Mouse (Mus musculus): ENCODE measurements around the gene Rapgef4. TPM values are rescaled to one million over a fixed set of nuclear protein-coding genes. Genes with fewer than 3 reads are reported as not detected.
"Not testable (repeated sequence)": the region's sequence is repeated elsewhere in the genome, so short reads cannot be mapped to it uniquely, and the experiment has no call there.

Rapgef4 gene
- total RNA-seq, 2 experiments from 2014 or later = 85.4 to 88.9 TPM

GRCm38 (mm10) chr2:72068505-72068904 lies 87.5 kb downstream of the Rapgef4 start:
- intact Hi-C loops (cut with DNase I) = no loop called here
- DNase-seq = no peak

DNA sequence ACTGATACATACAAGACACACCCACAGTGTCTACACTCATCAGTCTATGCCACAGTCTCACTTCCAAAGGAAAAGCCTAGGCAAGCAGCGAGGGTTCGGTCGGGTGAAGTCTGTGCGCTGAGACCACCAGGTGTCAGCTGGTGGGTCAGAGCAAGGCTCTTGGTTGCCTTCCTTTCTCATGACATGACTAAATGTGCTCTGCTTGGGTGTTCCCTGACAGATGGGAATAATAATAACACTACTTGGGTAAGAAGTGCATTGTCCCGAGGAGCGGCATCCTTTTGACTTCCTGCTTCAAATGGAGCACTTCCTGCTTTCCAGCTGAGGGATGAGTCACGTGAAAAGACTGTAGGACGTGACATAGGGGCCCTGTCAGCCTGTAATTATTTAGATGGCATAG lies 89.0 kb downstream of the Rapgef4 start:
- intact Hi-C loops (cut with DNase I) = no loop called here
- DNase-seq = no peak

DNA sequence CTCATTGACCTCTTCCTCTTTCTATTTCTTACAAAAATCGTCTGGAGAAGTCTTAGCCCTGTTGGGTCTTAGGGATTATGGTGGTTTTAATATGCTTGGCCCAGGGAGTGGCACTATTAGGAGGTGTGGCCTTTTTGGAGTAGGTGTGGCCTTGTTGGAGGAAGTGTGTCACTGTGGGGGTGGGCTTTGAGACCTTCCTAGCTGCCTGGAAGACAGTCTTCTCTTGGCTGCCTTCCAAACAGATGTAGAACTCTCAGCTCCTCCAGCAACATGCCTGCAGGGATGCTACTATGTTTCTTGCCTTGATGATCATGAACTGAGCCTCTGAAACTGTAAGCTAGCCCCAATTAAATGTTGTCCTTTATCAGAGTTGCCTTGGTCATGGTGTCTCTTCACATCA lies 92.1 kb downstream of the Rapgef4 start:
- DNase-seq; intact Hi-C loops (cut with DNase I): not testable (repeated sequence)

DNA sequence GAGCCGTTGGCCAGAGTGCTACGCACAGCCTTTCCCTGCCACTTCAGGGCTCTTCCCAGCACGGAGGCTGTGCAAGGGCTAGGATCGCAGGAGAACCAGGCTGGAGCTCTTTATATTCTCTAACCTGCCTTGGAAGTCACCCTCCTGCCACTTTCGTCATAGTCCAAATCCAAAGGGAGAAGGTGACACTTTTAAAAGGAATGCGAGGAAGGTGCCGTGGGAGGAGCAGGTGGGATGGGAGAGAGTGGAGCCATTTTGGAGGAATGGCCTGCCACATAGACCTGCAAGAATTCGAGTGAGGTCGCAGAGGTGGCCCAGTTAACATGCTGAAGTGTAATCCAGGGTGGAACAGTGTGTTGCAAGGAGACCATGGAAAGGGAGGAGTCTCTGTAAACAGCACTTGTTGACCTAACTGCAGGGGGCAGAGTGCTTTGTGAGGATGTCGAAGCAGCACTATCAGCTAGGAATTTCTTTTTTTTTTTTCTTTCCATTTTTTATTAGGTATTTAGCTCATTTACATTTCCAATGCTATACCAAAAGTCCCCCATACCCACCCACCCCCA lies 94.0 kb downstream of the Rapgef4 start:
- DNase-seq = no peak

DNA sequence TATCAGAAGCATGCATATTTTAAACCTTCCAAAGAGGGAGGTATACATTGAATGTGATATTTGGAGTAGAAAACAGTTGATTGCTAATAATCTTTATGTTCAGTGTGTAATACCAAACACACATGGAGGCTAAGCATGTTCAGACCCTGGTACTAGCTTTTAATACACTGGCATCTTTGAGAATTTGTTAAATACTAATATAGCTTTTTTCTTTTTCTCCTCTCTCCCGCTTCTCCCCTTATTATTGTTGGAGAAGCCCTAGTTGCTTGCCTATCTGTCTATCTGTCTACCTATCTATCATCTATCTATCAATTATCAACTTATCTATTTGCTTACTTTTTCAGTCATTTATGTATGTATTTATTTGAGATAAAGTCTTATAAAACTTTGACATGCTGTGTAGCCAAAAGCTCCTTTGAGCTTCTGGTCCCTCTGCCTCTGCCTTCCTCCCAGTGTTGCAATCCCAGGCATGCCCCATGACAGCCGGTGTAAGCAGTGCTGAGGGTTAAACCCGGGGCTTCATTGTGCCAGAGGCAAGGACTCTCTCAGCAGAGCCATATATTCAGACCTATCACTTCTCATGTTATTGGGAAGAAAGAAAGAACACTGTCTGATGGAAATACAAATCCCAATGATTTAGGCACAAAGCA lies 96.6 kb downstream of the Rapgef4 start:
- DNase-seq = no peak
- intact Hi-C loops (cut with DNase I) = no loop called here

More for the DNA sequence above, 94.0 kb downstream of the Rapgef4 start:
- intact Hi-C loops (cut with DNase I) = no loop called here

DNA sequence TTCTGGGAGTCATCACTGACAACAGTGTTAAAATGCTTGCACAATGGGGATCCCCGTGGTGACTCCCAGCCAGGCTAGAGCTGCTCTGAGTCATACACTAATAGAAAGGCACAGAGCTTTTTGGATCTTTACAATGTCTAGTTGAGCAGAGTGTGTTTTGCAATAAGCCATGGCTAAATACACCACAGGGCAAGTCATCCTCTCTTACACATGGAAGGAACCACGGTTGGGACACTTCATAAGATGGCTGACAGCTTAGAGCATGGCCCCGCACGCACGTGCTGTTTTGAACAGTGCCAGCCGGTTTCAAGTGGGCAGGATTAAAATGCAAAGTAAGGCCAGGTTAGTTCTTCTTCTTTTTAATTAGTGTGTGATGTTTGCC lies 97.1 kb downstream of the Rapgef4 start:
- no peak for DNase-seq
- intact Hi-C loops (cut with DNase I) = no loop called here

DNA sequence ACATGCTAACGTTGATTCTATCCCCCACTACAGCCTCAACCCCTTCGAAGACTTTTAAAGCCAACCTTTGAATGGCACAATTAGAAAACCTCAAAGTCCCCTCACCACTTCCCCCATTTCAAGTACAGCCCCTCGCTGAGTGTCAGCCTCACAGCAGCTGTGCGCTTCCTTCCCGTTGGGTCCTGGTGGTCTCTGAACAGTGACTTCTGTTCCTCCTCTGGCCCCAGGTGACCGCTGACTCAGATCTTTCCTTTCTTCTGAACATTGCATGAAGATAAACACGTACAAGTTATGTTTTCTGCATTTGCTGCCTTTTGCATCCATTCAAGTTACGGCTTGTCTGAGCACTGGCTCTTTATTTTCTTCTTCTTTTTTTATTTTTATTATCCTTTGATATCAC lies 98.1 kb downstream of the Rapgef4 start:
- intact Hi-C loops (cut with DNase I) = no loop called here

GRCm38 (mm10) chr2:72082846-72083245 lies 101.8 kb downstream of the Rapgef4 start:
- no peak for DNase-seq
- intact Hi-C loops (cut with DNase I) = no loop called here

More for the DNA sequence above, 98.1 kb downstream of the Rapgef4 start:
- DNase-seq = no peak

DNA sequence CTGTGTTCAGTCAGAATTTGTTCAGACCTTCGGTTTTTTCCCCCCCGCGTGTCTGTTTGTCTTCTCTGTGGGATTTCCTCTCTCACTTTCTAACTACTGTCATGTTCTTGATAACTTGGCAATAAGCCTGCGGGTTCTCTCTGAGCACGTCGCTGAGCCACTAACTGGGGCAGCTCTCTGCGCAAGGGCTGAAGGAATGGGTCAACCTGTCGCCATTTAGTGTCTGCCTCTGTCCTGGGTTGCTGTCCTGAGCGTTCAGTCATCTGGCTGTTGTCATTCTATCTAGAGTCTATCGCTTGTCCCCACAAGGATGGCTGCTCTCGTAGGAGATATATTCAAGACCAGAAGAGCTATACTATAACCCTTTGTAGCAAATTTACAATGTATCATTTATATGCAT lies 107.8 kb downstream of the Rapgef4 start:
- DNase-seq = no peak
- intact Hi-C loops (cut with DNase I) = no loop called here

DNA sequence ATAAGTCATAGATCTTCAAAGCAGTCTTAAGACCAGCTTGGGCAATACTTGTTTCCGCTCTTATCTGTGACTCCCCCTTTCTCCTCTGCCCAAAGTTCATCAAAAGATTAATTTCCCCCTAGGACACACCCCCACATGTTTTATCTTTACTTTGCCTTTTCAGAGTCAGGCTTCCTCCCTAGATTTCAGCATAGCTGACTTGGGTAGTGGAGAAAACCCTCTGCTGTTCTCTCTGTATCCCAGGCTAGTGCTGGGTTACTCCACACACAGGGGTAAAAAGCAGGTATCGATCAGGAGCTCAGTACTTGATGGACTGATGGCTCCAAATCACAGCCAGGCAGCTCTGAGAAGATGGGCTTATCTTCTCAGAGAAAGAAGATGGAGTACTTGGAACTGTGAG lies 109.0 kb downstream of the Rapgef4 start:
- intact Hi-C loops (cut with DNase I) = loop anchor here (10.0 kb wide), 1 partner anchor 55 kb away; no protein-coding TSS in a partner anchor

GRCm38 (mm10) chr2:72092046-72092445 lies 111.0 kb downstream of the Rapgef4 start:
- no peak for DNase-seq
- intact Hi-C loops (cut with DNase I) = loop anchor here (10.0 kb wide), 1 partner anchor 53 kb away; no protein-coding TSS in a partner anchor

More for the DNA sequence above, 109.0 kb downstream of the Rapgef4 start:
- DNase-seq = no peak

DNA sequence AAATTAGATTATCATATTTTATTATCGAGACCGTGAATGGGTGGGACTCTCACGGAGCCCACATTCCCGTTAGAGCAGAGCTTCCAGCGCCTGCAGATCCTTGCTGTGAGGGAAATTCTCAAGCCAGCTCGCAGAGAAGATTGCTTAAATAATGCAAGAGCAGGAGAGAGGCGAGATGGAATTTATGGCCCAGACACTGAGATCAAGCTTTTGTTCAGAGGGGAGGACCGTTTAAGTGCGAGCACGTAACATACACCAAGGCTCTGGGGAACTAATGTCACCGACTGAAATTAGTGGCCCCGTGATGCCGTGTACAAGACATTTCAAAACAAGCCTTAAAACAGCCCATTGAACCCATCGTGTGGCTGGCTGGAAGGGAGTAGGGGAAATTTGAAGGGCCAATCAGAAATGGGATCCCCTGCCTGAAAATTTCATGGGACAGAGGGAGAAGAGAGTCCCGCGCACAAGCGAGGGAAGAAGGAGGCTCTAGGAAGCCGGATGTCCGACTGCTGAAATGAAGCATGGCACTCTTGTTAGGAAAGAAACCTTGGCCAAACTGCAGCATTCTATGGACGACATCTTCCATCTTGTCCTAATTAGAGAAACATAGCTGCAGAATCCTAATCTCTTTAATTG lies 112.5 kb downstream of the Rapgef4 start:
- no peak for DNase-seq
- intact Hi-C loops (cut with DNase I) = loop anchor here (10.0 kb wide), 1 partner anchor 51 kb away; no protein-coding TSS in a partner anchor

- DNase-seq = no peak
- intact Hi-C loops (cut with DNase I) = loop anchor here (10.0 kb wide), 1 partner anchor 51 kb away; no protein-coding TSS in a partner anchor
These were observed 113.0 kb downstream of the Rapgef4 start for GRCm38 (mm10) chr2:72094038-72094437.

DNA sequence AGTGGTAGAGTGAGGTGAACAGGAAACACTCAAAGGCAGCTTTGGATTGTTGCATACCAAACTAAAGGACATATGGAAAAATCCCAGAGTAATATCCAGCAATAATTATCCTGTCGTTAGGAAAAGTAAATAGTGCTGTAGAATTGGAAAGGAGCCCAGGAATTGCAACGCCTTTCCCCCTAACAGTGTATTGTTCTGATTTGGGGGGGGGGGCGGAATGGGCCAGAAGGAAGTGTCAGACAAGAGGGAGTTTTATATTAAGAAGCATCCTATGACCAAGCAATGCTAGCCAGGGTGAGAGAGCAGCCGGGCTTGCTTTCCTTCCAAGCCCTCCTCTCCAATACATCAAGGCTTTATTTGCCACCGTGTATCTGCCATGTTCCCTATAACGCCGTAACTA lies 113.4 kb downstream of the Rapgef4 start:
- DNase-seq = no peak
- intact Hi-C loops (cut with DNase I) = loop anchor here (10.0 kb wide), 1 partner anchor 50 kb away; no protein-coding TSS in a partner anchor

GRCm38 (mm10) chr2:72095002-72095401 lies 114.0 kb downstream of the Rapgef4 start:
- no peak for DNase-seq
- intact Hi-C loops (cut with DNase I) = loop anchor here (10.0 kb wide), 1 partner anchor 50 kb away; no protein-coding TSS in a partner anchor

DNA sequence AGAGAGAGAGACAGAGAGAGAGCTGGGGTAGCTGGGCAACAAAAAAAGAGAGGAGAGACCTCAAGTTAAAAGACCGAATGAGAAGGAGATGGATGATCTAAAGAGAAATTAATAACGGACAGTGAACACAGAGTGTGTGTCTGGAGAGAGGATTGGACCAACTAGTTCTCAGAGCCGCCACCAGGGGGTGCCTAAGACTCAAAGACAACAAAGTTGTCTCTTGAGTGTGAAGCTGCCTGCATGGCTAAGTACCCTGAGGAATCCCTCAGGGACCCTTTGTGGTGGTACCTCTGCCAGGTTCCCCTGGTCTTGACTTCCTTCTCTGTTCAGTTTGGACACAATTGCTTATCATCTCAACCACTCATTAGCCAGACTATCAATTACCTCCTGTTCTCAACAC lies 115.3 kb downstream of the Rapgef4 start:
- DNase-seq = peak; percentile 45
- intact Hi-C loops (cut with DNase I) = loop anchor here (10.0 kb wide), 1 partner anchor 48 kb away; no protein-coding TSS in a partner anchor

- intact Hi-C loops (cut with DNase I) = loop anchor here (10.0 kb wide), 1 partner anchor 46 kb away; no protein-coding TSS in a partner anchor
These were observed 117.3 kb downstream of the Rapgef4 start for GRCm38 (mm10) chr2:72098366-72098765.

DNA sequence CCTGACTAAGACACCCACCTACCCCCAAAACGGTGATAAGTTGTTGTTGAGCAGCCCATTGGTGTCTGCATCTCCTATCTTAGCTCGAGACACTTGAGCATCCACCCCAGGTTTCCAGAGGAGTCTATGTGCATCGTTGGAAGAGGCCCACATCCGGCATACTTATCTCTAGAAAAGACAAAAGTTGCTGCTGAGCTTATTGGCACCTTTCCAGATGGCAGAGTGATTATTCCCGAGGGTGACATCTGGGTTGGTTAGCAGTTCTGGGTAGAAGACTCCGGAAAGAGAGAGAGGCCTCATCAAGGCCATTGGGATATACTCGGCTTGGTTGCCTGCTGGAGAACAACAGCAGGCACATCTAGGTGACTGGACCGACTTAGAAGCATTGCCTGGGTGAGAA lies 123.6 kb downstream of the Rapgef4 start:
- intact Hi-C loops (cut with DNase I) = no loop called here

More at GRCm38 (mm10) chr2:72098366-72098765, 117.3 kb downstream of the Rapgef4 start:
- DNase-seq = no peak

DNA sequence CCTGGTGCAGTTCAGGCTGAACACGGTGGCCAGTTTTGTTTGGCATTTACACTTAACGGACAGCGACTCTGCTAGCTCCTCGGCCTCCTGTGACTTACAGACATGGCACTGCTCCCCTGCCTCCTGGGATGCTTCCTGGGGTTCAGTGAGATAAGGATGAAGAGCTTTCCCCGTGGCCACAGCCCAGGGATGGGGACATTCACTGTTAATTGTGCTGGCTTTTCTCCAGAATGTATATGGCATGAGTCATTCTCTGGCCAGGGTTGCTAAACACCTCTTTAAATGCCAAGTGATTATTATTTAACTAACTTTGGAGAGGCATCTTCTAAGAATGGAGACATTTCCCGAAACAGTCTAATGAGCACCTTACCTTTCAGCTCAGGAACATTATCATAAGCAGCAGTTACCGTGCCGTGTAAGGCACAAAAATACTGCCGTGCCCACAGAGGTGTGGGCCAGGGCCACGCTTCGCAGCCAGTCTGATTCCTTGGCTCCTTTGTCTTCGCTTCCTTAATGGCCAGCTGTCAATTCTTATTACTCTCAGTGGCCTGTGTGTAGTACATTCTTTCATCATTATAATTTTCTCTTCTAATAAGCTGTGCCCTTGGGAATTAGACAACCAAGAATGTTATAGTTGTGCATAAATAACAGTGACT lies 126.6 kb downstream of the Rapgef4 start:
- no peak for DNase-seq
- intact Hi-C loops (cut with DNase I) = no loop called here

More for the DNA sequence above, 123.6 kb downstream of the Rapgef4 start:
- DNase-seq = no peak

DNA sequence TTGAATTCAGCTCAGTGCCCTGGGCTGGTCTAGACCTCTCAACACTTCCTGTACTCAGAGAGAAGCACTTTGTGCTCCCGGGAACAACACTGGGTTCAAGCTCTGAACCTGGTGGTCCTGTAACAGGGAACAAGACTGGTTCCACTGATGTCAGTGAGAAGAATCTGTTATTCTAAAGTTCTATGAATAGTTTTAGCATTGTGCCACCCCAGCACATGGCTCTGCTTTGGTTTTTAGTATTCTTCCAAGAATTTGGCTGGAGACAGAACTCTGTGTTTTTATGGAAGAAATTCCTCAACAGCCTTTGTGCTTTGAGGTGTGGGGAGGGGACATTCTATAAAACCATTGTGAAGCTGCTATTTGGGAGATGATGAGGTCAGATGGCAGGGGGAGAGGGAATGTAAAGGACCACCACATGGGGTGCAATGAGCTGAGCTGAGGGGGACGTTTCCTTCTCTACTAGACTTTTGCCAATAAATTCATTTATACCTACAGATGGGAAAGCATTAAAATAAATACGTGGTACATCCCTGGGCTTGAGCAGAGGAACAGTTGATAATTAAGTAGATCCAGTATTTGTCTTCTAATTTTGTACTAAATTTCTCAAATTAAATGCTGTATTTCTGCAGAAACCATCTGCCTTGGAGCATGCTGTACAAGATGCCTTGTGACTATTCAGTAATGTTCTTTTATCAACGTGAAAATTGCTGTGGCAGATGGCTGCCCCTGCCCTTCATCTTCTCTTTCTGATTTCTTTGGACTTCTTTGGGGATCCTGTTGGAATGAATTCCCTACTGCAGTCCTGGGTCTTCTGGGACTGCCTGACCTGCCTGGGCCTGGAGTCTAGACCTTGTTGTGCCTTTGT lies 127.6 kb downstream of the Rapgef4 start:
- no peak for DNase-seq
- intact Hi-C loops (cut with DNase I) = no loop called here

Data from left cerebral cortex, postnatal 4 days (tissue).